Mouse (Mus musculus) E14TG2a.4 (cell line): ENCODE data around the gene Cmtm8.

Experiments used
- CTCF ChIP-seq: conservative IDR thresholded peaks from 2 replicates; pipeline ENCODE4 v1.5.1; 2014; ENCODE audit warnings: low read length
- POU5F1 ChIP-seq: IDR thresholded peaks from 2 replicates; pipeline ENCODE4 v1.6.1; 2014; ENCODE audit warnings: low read length, borderline replicate concordance

GRCm38 (mm10) chr9:114797329-114798004 lies 46.5 kb downstream of the Cmtm8 start:
- TF ChIP-seq CTCF (peak; percentile 96), POU5F1 (no peak)
